In the genomic region with DNA sequence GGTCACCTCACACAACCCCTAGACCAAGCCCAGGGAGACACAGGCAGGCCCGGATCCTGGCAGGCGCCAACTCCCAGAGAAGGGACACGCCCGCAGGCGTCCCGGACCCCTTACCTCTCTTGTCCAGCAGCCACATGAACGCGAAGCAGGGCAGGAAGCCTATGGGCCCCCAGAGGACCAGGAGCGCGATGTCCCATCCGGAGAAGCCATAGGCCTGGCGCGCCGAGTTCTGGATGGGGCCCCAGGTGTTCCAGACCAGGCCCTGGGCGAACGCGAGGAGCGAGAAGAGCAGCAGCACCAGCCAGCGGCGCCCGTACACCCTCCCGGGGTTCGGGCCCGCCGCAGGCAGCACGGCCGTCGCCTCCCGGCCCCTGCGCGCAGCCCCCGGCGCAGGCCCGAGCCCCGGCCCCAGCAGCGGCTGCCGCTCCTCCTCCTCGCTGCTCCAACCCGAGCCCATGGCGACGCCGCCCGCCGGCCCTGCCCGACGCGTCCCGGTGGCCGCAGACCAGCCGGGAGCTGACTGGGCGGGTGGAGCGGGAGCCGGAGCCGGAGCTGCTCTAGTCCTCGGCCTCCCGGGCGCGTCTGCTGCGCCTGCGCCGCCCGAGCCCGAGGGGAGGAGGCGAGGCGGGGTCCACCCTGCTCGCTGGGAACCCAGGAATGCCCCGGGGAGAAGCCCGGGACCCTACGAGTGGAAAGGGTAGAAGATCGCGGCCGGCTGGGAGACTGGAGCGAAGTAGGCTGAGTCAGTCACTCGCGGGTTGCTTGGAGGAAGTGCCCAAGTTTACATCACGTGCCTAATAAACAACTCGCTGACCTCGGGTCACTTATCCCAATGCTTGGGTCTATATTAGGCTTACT, we compare ENCODE assay signal across 8 mouse cellular contexts. TPM values are rescaled to one million over a fixed set of nuclear protein-coding genes. Genes with fewer than 3 reads are reported as not detected.
DNase-seq lines count a peak whose midpoint lies in the region; ATAC-seq lines count a peak whose summit lies in the region.

A gene (minus strand): TSS at position 572 of the 858 bp plus-strand sequence.

- peaks cover 38% of the 10 kb centered on the region for H3K4me1 ChIP-seq in megakaryocyte, embryonic 14.5 days

- no peaks in the 10 kb centered on the region for H3K9me3 ChIP-seq in megakaryocyte, embryonic 14.5 days

- H3K36me3 ChIP-seq in megakaryocyte, embryonic 14.5 days (replicated peaks; ENCODE audit: low read length), result no peaks in the 10 kb centered on the region

- peak; percentile 85 for DNase-seq in ZHBTc4 (ENCODE audit: low read depth, low spot score)
- DNase-seq in embryo, embryonic 10.5 days (ENCODE audit: low spot score), result peak; percentile 79
- peak; percentile 80 for DNase-seq in gastrocnemius, postnatal 14 days
- peak; percentile 60 to 63 for DNase-seq in left cerebral cortex, adult 9 months (ENCODE audit: low spot score in 2 of 2)
- peak; percentile 71 to 73 for DNase-seq in right cerebral cortex, adult 2 months (ENCODE audit: low spot score in 2 of 2)
- DNase-seq in urinary bladder, postnatal 14 days (ENCODE audit: low spot score), result peak; percentile 72

- intact Hi-C loops in gastrocnemius, postnatal 14 days (cut with DNase I; ENCODE audit: low total_unique reads), result no loop called here

- peaks cover 37% of the 10 kb centered on the region for H3K27me3 ChIP-seq in megakaryocyte, embryonic 14.5 days (replicated peaks)

- peak; percentile 18 for ATAC-seq in inflammation-experienced regulatory T-cells, adult 6 months

- H3K4me3 ChIP-seq in megakaryocyte, embryonic 14.5 days (replicated peaks), result peak within 1 kb of the TSS; percentile 98

RNA-seq across cellular contexts. Expression of the gene that starts here (rescaled TPM):
- 10 to 100 TPM; 37.5 to 49.7 TPM for total RNA-seq in gastrocnemius, postnatal 14 days (2021)
- 1 to 10 TPM; 1.4 to 4.9 (median 1.9) TPM for polyA plus RNA-seq in inflammation-experienced regulatory T-cells, adult 6 months (2017; shearing (Covaris generic))
- 0.97 TPM in 1 of 2 replicates, not detected in the other for polyA plus RNA-seq in megakaryocyte, embryonic 14.5 days (2012; ENCODE audit: insufficient read depth, low replicate concordance)

Comparison
In these comparisons a context has a peak if more than half of its experiments do, and no peak if none do; other contexts are left out.
1. Peak in every context shown above with its lines: DNase-seq, ATAC-seq and H3K4me3 ChIP-seq.